Mouse (Mus musculus) thymus, postnatal 36 days (tissue): ENCODE results near the gene Mrps25.

Source experiments
- DNase-seq, 2 experiments: peaks; one replicate each; pipeline ENCODE4 v3.0.0; 2022; ENCODE audit warnings: mixed read lengths in 2 of 2

Gene Mrps25

GRCm38 (mm10) chr6:92183621-92184131 lies at the start of gene Mrps25:
TSS of gene Mrps25 (minus strand) at chr6:92184033.
- DNase-seq, result peak; percentile 61 to 62

- no peak for DNase-seq
Measured at GRCm38 (mm10) chr6:92231762-92232161, 47.9 kb upstream of the Mrps25 start.

GRCm38 (mm10) chr6:92231356-92231755 lies 47.5 kb upstream of the Mrps25 start:
- no peak for DNase-seq

GRCm38 (mm10) chr6:92229586-92229985 lies 45.8 kb upstream of the Mrps25 start:
- no peak for DNase-seq

GRCm38 (mm10) chr6:92229103-92229502 lies 45.3 kb upstream of the Mrps25 start:
- DNase-seq, result no peak

- no peak for DNase-seq
Measured at GRCm38 (mm10) chr6:92224981-92225380, 41.1 kb upstream of the Mrps25 start.

GRCm38 (mm10) chr6:92222021-92222420 lies 38.2 kb upstream of the Mrps25 start:
- DNase-seq, result no peak

GRCm38 (mm10) chr6:92221604-92222003 lies 37.8 kb upstream of the Mrps25 start:
- no peak for DNase-seq

GRCm38 (mm10) chr6:92219445-92219844 lies 35.6 kb upstream of the Mrps25 start:
- no peak for DNase-seq

GRCm38 (mm10) chr6:92214773-92215449 lies 31.1 kb upstream of the Mrps25 start, which contains the start of gene Rbsn:
TSS of gene Rbsn (minus strand) at chr6:92214925.
- DNase-seq, result peak; percentile 91 to 93

GRCm38 (mm10) chr6:92214055-92214772 lies 30.4 kb upstream of the Mrps25 start:
- DNase-seq, result peak in 1 of 2 experiments; percentile 24

GRCm38 (mm10) chr6:92199414-92199813 lies 15.6 kb upstream of the Mrps25 start:
- DNase-seq, result no peak

- DNase-seq, result no peak
Measured at GRCm38 (mm10) chr6:92184178-92184577, 345 bp upstream of the Mrps25 start.

- DNase-seq, result no peak
Measured at GRCm38 (mm10) chr6:92176450-92176849, 7.4 kb downstream of the Mrps25 start.

GRCm38 (mm10) chr6:92162724-92163123 lies 21.1 kb downstream of the Mrps25 start:
- no peak for DNase-seq

- DNase-seq, result no peak
Measured at GRCm38 (mm10) chr6:92158801-92159200, 25.0 kb downstream of the Mrps25 start.

- DNase-seq, result no peak
Measured at GRCm38 (mm10) chr6:92153774-92154173, 30.1 kb downstream of the Mrps25 start.

- no peak for DNase-seq
Measured at GRCm38 (mm10) chr6:92145881-92146280, 38.0 kb downstream of the Mrps25 start.

- no peak for DNase-seq
Measured at GRCm38 (mm10) chr6:92136356-92136755, 47.5 kb downstream of the Mrps25 start.

- DNase-seq, result no peak
Measured at GRCm38 (mm10) chr6:92133617-92134016, 50.2 kb downstream of the Mrps25 start.

- DNase-seq, result peak; percentile 12 to 19
Measured at GRCm38 (mm10) chr6:92132021-92132911, 51.6 kb downstream of the Mrps25 start.

- no peak for DNase-seq
Measured at GRCm38 (mm10) chr6:92131456-92131855, 52.4 kb downstream of the Mrps25 start.
